Mouse (Mus musculus): ENCODE measurements around the gene Esm1. TPM values are rescaled to one million over a fixed set of nuclear protein-coding genes. Genes with fewer than 3 reads are reported as not detected.

Esm1 gene
- 10 to 100 TPM in 1 of 2 experiments, 1 to 10 TPM in 1; 6.7 to 10.4 TPM for total RNA-seq (2021)
- long read RNA-seq, experiment 1, transcript Esm1-201 (3 exons, 2,097 nt) = major isoform, 9 of 11 reads
- long read RNA-seq, experiment 1, partial matches to known transcripts = 2 of 11 reads
- long read RNA-seq, experiment 1, other reads (novel, unspliced or antisense) = 0 of 11 reads
- long read RNA-seq, experiment 2, partial matches to known transcripts = 0 of 3 reads
- long read RNA-seq, experiment 2, other reads (novel, unspliced or antisense) = 0 of 3 reads

GRCm38 (mm10) chr13:113209624-113210023, at the start of gene Esm1:
Esm1 (plus strand) TSS chr13:113209659.
- no peak for DNase-seq

GRCm38 (mm10) chr13:113164252-113165005, 45.0 kb upstream of the Esm1 start:
- DNase-seq = no peak

GRCm38 (mm10) chr13:113168018-113168534, 41.4 kb upstream of the Esm1 start:
- peak; percentile 23 to 26 for DNase-seq

- DNase-seq = no peak
Measured at GRCm38 (mm10) chr13:113170256-113170655, 39.2 kb upstream of the Esm1 start.

- no peak for DNase-seq
Measured at GRCm38 (mm10) chr13:113174162-113174561, 35.3 kb upstream of the Esm1 start.

- no peak for DNase-seq
Measured at GRCm38 (mm10) chr13:113183310-113183709, 26.1 kb upstream of the Esm1 start.

GRCm38 (mm10) chr13:113183720-113184119, 25.7 kb upstream of the Esm1 start:
- DNase-seq = no peak

- DNase-seq = no peak
Measured at GRCm38 (mm10) chr13:113196808-113197674, 12.4 kb upstream of the Esm1 start.

GRCm38 (mm10) chr13:113197872-113198502, 11.5 kb upstream of the Esm1 start:
- DNase-seq = no peak

- DNase-seq = no peak
Measured at GRCm38 (mm10) chr13:113199331-113199730, 10.1 kb upstream of the Esm1 start.

GRCm38 (mm10) chr13:113200726-113201125, 8.7 kb upstream of the Esm1 start:
- DNase-seq = no peak

- no peak for DNase-seq
Measured at GRCm38 (mm10) chr13:113201631-113202030, 7.8 kb upstream of the Esm1 start.

GRCm38 (mm10) chr13:113202184-113202583, 7.3 kb upstream of the Esm1 start:
- DNase-seq = no peak

- no peak for DNase-seq
Measured at GRCm38 (mm10) chr13:113203146-113203545, 6.3 kb upstream of the Esm1 start.

- DNase-seq = no peak
Measured at GRCm38 (mm10) chr13:113205346-113205745, 4.1 kb upstream of the Esm1 start.

- no peak for DNase-seq
Measured at GRCm38 (mm10) chr13:113211345-113211744, 1.9 kb downstream of the Esm1 start.

GRCm38 (mm10) chr13:113212401-113212800, 2.9 kb downstream of the Esm1 start:
- no peak for DNase-seq

- DNase-seq = no peak
Measured at GRCm38 (mm10) chr13:113213865-113214264, 4.4 kb downstream of the Esm1 start.

GRCm38 (mm10) chr13:113221851-113222250, 12.4 kb downstream of the Esm1 start:
- no peak for DNase-seq

GRCm38 (mm10) chr13:113224105-113224504, 14.6 kb downstream of the Esm1 start:
- DNase-seq = peak; percentile 67 to 80

GRCm38 (mm10) chr13:113225811-113226210, 16.4 kb downstream of the Esm1 start, which contains the start of gene Gzmk:
Gzmk (minus strand) TSS chr13:113225908.
- DNase-seq = no peak

- no peak for DNase-seq
Measured at GRCm38 (mm10) chr13:113227076-113227475, 17.6 kb downstream of the Esm1 start.

All from adrenal gland, postnatal 36 days (tissue).